Mouse (Mus musculus) Patski (cell line): ENCODE results near the gene Pcdh20. TPM values are rescaled to one million over a fixed set of nuclear protein-coding genes. Genes with fewer than 3 reads are reported as not detected.

ENCODE experiments used
- ATAC-seq: fragments of 100-300 bp; one replicate; pipeline ENCODE4 v1.8.0; 2021
- CTCF ChIA-PET: fragments of 350-600 bp; sonication (Branson Sonifier 250); formaldehyde crosslinking; loops from one replicate; lab custom pipeline; 2022; ENCODE audit warnings: inconsistent platforms; lab: Charles Lee
- POLR2A ChIA-PET: fragments of 350-600 bp; sonication (Branson Sonifier 250); formaldehyde crosslinking; loops from one replicate; lab custom pipeline; 2022; ENCODE audit warnings: antibody characterized with exemption, inconsistent platforms; lab: Charles Lee
- DNase-seq: peaks from one replicate; pipeline ENCODE4 v3.0.0-alpha.2; 2011; ENCODE audit warnings: low read depth, low spot score
- H3K27me3 ChIP-seq: fragments of 371-371 bp; one replicate; pipeline ENCODE4 v1.5.1; 2021
- CTCF ChIP-seq: fragments of 100-300 bp; IDR thresholded peaks from one replicate; pipeline ENCODE4 v1.5.1; 2021
- in situ Hi-C: fragments of 300-500 bp; cut with MboI; formaldehyde crosslinking; loops from 3 replicates; pipeline ENCODE4 v1.11.1; 2018; ENCODE audit warnings: low pct_unique_long_range_greater_than_20kb, mixed read lengths
- polyA plus RNA-seq: library from polyadenylated mRNA; unstranded; gene quantifications from one replicate; pipeline ENCODE4 v1.2.3, GENCODE M21; 2021

The Pcdh20 gene
- polyA plus RNA-seq, 1 experiment from 2014 or later, result not detected

DNA sequence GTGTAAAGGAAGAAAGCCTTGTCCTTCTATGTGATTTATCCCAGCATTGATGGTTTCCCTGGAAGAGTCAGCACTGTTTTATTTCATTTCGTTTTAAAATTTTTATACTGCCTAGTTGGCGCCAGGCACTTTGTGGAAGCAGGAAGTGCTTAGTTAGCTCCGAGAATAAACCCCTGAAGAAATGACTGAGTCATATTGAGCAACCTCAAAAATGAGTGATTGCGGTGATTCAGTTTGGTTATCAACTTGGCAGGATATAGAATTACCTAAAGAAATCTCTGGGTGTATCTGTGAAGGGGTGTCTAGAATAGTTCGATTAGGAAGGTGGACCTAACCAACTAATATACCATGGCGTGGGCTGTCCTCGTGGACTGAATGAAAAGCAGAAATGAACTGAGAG, 41.8 kb downstream of the Pcdh20 start:
- ATAC-seq (no peak), DNase-seq (no peak)
- in situ Hi-C loops, result no loop called here
- H3K27me3 ChIP-seq, result no peaks in the 10 kb centered on the region
- ChIA-PET POLR2A (no interaction called here), CTCF (no interaction called here)
- no peak for TF ChIP-seq CTCF

GRCm38 (mm10) chr14:88427370-88427769, 43.8 kb downstream of the Pcdh20 start:
- no peak for DNase-seq
- in situ Hi-C loops, result no loop called here
- H3K27me3 ChIP-seq, result no peaks in the 10 kb centered on the region
- ChIA-PET CTCF (no interaction called here), POLR2A (no interaction called here)
- ATAC-seq, result no peak
- TF ChIP-seq CTCF, result no peak
